Mouse (Mus musculus) left cerebral cortex, adult 8-10 months (tissue): Measurements from ENCODE around the gene Brca1. TPM values are rescaled to one million over a fixed set of nuclear protein-coding genes. Genes with fewer than 3 reads are reported as not detected.
"Not testable (repeated sequence)": the region's sequence is repeated elsewhere in the genome, so short reads cannot be mapped to it uniquely, and the experiment has no call there.

Experiments used
- DNase-seq, 2 experiments: peaks; one replicate each; pipeline ENCODE4 v3.0.0; 2022; ENCODE audit warnings: low spot score in 2 of 2
- total RNA-seq, 4 experiments: library from RNA; stranded (reverse); gene quantifications; 2 replicates each; pipeline ENCODE4 v1.2.4; 2022

Brca1 gene
- total RNA-seq, 4 experiments from 2014 or later = 0.78 to 1.4 (median 1.3) TPM

DNA sequence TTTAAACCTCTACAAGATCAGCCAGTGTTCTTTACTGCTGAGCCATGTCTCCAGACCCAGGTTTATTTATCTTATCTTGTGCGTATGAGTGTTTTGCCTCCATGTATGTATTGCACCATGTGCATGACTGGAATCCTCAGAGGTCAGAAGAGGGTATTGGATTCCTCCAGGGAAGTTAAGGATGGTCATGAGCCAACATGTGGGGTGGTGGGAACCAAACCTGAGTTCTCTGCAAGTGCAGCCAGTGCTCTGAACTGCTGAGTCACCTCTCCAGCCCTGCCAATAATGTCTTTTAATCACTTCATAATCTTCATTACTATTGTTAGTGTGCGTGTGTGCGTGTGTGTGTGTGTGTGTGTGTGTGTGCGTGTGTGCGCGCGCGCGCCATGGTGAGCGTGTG is 100.2 kb downstream of the Brca1 start:
- DNase-seq = no peak

DNA sequence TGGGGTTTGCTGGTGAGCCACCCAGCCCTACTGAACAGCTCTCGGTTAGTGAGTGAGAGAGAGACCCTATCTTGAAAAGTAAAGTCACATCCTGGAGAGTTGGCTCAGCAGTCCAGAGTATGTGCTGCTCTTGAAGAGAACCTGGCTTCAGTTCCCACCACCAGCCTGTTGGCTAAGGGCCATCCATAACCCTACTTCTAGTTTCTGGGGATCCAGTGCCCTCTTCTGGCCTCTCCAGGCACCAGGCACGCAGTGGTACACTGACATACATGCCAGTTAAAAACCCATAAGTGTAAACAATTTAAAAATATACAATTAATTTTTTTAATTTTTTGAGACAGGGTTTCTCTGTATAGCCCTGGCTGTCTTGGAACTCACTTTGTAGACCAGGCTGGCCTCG is 101.4 kb downstream of the Brca1 start:
- no peak for DNase-seq

DNA sequence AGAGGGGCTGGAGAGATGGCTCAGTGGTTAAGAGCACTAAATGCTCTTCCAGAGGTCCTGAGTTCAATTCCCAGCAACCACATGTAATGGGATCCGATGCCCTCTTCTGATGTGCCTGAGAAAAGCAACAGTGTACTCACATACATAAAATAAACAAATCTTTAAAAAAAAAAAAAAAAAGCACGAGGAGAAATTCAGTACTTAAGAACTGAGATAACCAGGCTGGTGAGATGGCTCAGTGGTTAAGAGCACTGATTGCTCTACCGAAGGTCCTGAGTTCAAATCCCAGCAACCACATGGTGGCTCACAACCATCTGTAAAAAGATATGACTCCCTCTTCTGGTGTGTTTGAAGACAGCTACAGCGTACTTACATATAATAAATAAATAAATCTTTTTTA is 102.2 kb downstream of the Brca1 start:
- DNase-seq = not testable (repeated sequence)

DNA sequence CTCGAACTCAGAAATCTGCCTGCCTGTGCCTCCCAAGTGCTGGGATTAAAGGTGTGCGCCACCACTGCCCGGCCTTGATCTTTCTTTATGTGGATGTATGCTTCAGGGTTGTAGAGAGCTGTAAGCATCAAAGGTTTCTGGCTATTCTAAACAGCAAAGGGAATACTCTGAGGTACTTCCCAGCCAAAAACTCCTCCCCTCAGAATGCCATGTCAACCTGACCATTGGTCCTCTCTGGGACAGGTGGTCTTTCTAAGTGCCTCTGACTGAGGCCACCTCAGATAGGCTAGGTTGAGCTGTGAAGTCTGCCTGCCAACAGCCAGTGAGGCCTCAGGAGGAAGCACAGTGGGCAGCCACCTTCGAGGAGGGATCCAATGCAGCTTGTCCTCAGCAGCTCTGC is 102.9 kb downstream of the Brca1 start:
- DNase-seq = no peak

DNA sequence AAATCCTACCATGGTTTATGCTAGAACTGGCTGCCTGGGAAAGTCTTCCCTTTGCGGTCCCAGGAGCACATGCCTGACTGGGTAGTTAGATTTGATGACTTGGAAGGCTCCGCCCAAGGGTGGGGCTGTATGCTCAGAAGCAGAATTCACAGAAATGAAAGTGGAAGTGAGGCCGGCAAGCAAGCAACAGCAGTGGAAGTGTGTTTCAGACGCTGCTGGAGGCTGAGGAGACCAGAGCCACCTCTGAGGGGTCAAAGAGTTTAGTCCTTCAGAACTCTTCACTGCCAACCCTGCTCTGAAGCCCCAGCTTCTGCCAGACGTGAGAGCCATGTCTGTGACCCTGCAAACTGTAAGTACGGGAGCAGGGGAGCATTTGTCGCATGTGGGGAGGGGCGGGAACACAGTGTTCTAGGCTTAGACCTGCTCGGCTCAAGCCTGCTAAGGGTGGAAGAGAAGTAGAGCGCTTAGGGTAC is 103.4 kb downstream of the Brca1 start, which contains the start of gene Ifi35:
TSS of gene Ifi35 (plus strand) at position 134 of the 473 bp plus-strand sequence.
- no peak for DNase-seq

DNA sequence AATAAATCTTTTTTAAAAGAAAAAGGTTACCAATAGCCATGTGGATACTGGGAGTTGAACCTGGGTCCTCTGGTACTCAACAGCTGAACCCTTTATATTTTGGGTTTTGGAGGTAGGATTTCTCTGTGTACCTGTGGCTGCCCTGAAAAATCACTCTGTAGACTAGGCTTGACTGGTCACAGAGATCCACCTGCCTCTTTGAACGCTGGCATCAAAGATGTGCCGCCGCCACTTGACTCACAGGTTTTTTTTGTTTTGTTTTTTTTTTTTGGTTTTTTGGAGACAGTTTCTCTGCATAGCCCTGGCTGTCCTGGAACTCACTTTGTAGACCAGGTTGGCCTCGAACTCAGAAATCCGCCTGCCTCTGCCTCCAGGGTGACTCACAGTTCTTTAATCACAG is 104.0 kb downstream of the Brca1 start:
- no peak for DNase-seq

DNA sequence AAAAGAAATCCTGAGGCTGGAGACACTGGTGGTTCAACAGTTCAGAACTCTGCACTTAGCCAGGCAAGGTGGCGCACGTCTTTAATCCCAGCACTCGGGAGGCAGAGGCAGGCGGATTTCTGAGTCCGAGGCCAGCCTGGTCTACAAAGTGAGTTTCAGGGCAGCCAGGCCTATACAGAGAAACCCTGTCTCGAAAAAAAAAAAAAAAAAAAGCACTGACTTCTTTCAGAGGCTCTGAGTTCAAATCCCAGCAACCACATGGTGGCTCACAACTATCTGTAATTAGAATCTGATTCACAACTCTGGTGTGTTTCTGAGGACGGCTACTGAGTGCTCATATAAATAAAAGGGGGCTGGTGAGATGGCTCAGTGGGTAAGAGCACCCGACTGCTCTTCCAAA is 104.9 kb downstream of the Brca1 start:
- not testable (repeated sequence) for DNase-seq

DNA sequence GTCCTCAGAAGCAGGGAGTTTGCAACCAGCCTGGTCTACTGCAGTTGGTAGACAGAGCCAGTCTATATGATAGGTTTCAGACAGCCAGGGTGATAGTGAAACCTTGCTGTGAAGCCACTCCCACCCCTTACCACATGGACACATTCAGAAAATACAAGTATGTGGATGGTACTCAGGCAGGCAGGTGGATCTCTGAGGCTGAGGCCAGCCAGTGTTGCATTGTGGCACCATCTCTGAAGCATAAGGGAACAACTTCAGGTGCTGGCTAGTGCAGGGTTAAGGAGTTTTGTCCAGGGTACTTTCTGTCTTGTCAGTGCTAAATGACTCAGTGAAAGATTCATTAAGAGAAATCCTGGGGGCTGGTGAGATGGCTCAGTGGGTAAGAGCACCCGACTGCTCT is 105.4 kb downstream of the Brca1 start:
- DNase-seq = no peak

DNA sequence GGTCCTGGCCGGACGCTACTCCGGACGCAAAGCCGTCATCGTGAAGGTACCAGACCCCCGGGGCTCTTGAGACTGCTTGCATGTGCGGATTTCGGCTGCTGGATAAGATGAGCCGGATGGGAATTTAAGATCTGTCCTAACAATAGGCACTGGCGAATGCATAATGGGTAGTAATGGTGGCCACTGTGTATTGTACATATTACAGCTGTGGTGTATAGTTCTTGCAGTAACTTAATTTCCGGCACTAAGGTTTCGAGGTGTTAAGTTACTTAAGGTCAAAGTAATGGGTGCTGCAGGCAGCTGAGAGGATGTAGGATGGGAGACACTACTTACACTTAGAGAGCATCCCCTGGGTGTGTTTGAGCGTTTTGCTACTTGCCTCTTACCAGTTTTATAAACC is 109.0 kb downstream of the Brca1 start:
- no peak for DNase-seq

DNA sequence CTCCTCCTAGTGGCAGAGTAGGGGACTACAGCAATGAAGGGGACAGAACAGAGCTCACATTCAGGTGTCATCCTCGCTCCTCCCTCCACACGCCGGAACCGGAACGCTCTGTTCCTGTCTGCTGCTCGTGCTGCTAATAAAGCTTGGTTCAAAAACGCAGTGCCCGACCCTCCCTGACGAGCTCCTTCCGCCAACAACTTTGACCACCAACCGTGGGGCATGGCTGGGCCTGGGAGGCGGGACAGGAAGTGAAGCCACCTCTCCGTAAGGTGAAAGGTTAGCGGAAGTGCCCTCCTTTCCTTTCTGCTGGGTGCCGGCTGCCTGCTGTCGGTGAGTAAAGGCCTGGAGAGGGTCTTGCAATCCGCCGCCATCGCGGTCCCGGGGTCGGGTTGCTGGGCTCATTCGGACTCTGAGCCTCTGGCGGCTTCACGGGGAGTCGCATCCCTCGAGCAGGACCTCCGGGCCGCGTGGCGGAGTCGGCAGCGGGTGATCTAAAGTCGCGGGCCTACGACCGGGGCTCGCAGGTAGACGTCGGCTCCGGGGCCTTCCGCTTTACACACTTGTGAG is 109.5 kb downstream of the Brca1 start, which contains the start of gene Rpl27:
TSS of gene Rpl27 (plus strand) at position 172 of the 567 bp plus-strand sequence.
- DNase-seq = peak; percentile 86 to 98

DNA sequence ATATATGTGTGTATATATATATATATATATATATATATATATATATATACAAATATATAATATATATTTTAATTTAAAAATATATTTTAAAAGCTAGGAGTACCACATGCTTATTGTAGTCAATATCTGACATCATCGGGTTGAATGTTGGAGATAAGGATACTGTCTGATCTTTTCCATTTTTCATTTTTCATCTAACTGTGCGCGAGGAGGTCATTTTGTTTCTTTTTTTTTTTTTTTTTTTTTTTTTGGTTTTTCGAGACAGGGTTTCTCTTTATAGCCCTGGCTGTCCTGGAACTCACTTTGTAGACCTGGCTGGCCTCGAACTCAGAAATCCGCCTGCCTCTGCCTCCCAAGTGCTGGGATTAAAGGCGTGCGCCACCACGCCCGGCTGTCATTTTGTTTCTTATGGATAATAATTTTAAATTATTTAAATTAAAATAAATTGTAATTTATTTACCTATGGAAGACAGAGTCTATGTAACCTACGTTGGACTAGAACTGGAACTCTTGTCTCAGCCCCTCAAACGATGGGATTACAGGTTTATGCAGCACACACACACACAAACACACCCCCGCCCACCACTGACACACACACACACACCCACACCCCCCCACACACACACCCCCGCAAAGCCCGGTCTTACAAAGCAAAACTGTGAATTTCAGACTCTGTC is 110.2 kb downstream of the Brca1 start:
- DNase-seq = not testable (repeated sequence)

Other genes starting within 250 kb of the Brca1 start
- gene Becn1, start 249.7 kb downstream of the Brca1 start, total RNA-seq = 100 to 1,000 TPM; 178 to 237 (median 199) TPM
- gene Psme3, start 235.7 kb downstream of the Brca1 start, total RNA-seq = 100 to 1,000 TPM; 108 to 132 (median 125) TPM
- 1 to 10 TPM; 3.8 to 5.3 (median 4.7) TPM for gene Aoc2, start 226.9 kb downstream of the Brca1 start, total RNA-seq
- under 1 TPM; 0.39 to 0.75 (median 0.59) TPM for gene Aoc3, start 221.3 kb downstream of the Brca1 start, total RNA-seq
- gene G6pc, start 184.4 kb downstream of the Brca1 start, total RNA-seq = not detected
- gene Aarsd1, start 134.3 kb downstream of the Brca1 start, total RNA-seq = 10 to 100 TPM; 47.2 to 57.2 (median 47.5) TPM
- gene Gm27029, start 127.2 kb downstream of the Brca1 start, total RNA-seq = 1 to 10 TPM; 4.4 to 6.6 (median 5.2) TPM
- 10 to 100 TPM; 31.1 to 37.3 (median 34.4) TPM for gene Rundc1, start 126.9 kb downstream of the Brca1 start, total RNA-seq
- 1 to 10 TPM; 2.1 to 3.5 (median 3.1) TPM for gene Ptges3l, start 126.6 kb downstream of the Brca1 start, total RNA-seq
- 10 to 100 TPM; 20.6 to 44.6 (median 32.7) TPM for gene Rpl27, start 109.7 kb downstream of the Brca1 start, total RNA-seq
- gene Ifi35, start 103.5 kb downstream of the Brca1 start, total RNA-seq = 1 to 10 TPM; 2.8 to 4.8 (median 3.3) TPM
- gene Rnd2, start 87.0 kb downstream of the Brca1 start, total RNA-seq = 100 to 1,000 TPM; 156 to 190 (median 176) TPM
- gene Vat1, start 85.7 kb downstream of the Brca1 start, total RNA-seq = 10 to 100 TPM; 40.7 to 54.4 (median 45.8) TPM
- gene Nbr1, start 194 bp upstream of the Brca1 start, total RNA-seq = 100 to 1,000 TPM; 131 to 144 (median 133) TPM
- gene Tmem106a, start 30.3 kb upstream of the Brca1 start, total RNA-seq = 1 to 10 TPM in 3 of 4 experiments, under 1 TPM in 1; 0.97 to 3.1 (median 2.2) TPM
- gene Gm11634, start 47.3 kb upstream of the Brca1 start, total RNA-seq = not detected
- 10 to 100 TPM in 2 of 4 experiments, 1 to 10 TPM in 2; 7.8 to 11.5 (median 9.5) TPM for gene Rdm1, start 75.2 kb upstream of the Brca1 start, total RNA-seq
- 10 to 100 TPM; 25.0 to 36.9 (median 30.7) TPM for gene Arl4d, start 113.6 kb upstream of the Brca1 start, total RNA-seq
- 10 to 100 TPM; 30.7 to 36.4 (median 32.0) TPM for gene Dhx8, start 181.0 kb upstream of the Brca1 start, total RNA-seq
- gene Etv4, start 233.4 kb upstream of the Brca1 start, total RNA-seq = 10 to 100 TPM; 10.2 to 13.5 (median 11.1) TPM